Mouse (Mus musculus) forebrain, embryonic 10.5 days (tissue): ENCODE results near the gene Gng2. TPM values are rescaled to one million over a fixed set of nuclear protein-coding genes. Genes with fewer than 3 reads are reported as not detected.
A peak's percentile ranks its signal among the peaks of the same experiment; 100 is the strongest.

Source experiments
- DNase-seq: peaks from one replicate; pipeline ENCODE4 v3.0.0-alpha.2; 2017; ENCODE audit warnings: low spot score; ENCODE audit errors: extremely low spot score
- H3K27ac ChIP-seq: fragments of 300-500 bp; sonication (generic); 2 replicates; pipeline ENCODE4 v1.5.1; 2016; ENCODE audit warnings: mild to moderate bottlenecking
- H3K27me3 ChIP-seq: fragments of 300-500 bp; sonication (generic); 2 replicates; pipeline ENCODE4 v1.6.1; 2016; ENCODE audit warnings: mild to moderate bottlenecking; ENCODE audit not compliant: poor library complexity, severe bottlenecking
- H3K36me3 ChIP-seq: fragments of 300-500 bp; sonication (generic); replicated peaks from 2 replicates; pipeline ENCODE4 v1.6.1; 2016; ENCODE audit warnings: mild to moderate bottlenecking, moderate library complexity
- H3K4me1 ChIP-seq: fragments of 300-500 bp; sonication (generic); 2 replicates; pipeline ENCODE4 v1.6.1; 2016
- H3K4me3 ChIP-seq: fragments of 300-500 bp; sonication (generic); 2 replicates; pipeline ENCODE4 v1.5.1; 2016; ENCODE audit warnings: mild to moderate bottlenecking, moderate library complexity
- H3K9me3 ChIP-seq: fragments of 300-500 bp; sonication (generic); 2 replicates; pipeline ENCODE4 v1.6.1; 2016; ENCODE audit warnings: mild to moderate bottlenecking, moderate library complexity
- WGBS: fragments of 180-500 bp; shearing (Covaris S2); methylation state at CpG from one replicate; pipeline ENCODE4 v1.1.7; 2016; 5-methylcytosine and 5-hydroxymethylcytosine counted together
- polyA plus RNA-seq: library from polyadenylated mRNA; unstranded; fragments of >200 nt; fragmentation: Nextera tagmentation; extraction: Ambion mirVana; gene quantifications from 2 replicates; pipeline ENCODE4 v1.2.1, GENCODE M21; 2016

Gene Gng2
- polyA plus RNA-seq, 1 experiment from 2014 or later = 86.1 TPM

DNA sequence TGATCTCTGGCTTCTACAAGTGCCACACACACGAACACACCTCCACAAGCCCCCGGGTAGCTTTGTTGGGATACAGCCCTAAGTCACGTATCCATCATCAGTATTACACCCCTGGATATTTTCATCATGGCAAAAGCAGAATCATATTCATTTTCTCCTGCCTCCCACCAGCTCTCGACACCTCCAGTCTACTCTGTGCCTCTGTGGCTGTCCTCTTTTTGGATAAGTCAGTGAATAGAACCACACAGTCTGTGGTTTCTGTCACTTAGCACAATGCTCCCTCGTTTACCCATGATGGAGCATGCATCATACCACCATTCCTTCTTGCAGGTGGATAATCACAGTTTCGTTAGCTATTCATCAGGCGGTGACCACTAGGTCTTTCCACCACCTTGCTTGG, 31.2 kb downstream of the Gng2 start:
- no peak for DNase-seq
- peak overlapping the region; percentile 44; the same call in 1 of the 2 replicates for H3K27ac ChIP-seq
- H3K4me3 ChIP-seq = no peak overlapping the region
- peaks cover 44% of the 10 kb centered on the region for H3K36me3 ChIP-seq
- peaks cover 55% of the 10 kb centered on the region for H3K4me1 ChIP-seq
- H3K9me3 ChIP-seq = no peaks in the 10 kb centered on the region
- no peaks in the 10 kb centered on the region for H3K27me3 ChIP-seq
- 82% methylated on average over 7 of the region's 7 CpGs for WGBS

DNA sequence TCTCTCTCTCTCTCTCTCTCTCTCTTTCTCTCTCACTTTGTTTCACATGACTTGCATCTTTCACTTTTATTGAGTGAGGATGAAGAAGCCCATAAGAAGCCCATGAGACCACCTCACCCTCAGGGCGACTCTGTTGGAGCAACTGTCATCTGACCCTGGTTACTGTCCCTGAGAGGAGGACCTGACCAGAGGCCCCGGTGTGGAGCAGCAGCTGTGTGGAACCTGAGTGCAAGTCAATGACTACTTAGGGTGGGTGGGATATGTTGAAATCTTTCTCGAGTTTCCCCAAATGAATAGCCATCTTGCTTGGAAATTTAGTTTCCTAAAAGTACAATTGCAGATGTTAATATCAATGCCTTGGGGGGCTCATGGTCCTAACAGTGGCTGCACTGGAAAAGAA, 34.7 kb downstream of the Gng2 start:
- Histone ChIP-seq H3K9me3 (no peaks in the 10 kb centered on the region), H3K27ac (peak overlapping the region; percentile 82), H3K4me1 (peaks cover 51% of the 10 kb centered on the region), H3K4me3 (no peak overlapping the region; the same call in 1 of the 2 replicates), H3K27me3 (no peaks in the 10 kb centered on the region), H3K36me3 (peaks cover 30% of the 10 kb centered on the region)
- no peak for DNase-seq
- WGBS = 30% methylated on average over 3 of the region's 3 CpGs

DNA sequence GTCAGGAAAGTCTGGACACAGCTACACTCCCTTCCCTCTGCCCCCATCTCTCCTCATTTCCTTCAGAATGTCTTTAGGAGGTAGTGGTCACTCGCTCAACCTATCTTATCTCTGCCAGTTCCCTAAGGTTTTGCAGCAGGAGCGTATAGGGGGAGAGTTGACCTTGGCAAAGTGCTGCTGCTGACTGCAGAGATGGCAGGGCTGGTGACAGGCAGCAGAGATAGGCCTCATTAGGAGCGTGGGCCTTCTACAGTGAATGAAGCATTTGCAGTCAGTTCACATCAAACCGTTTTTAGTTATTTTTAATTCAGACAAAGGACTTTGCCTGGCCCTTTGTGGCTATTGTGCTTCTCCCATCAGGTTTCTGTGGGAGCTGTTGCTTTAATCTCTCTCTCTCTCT, 35.1 kb downstream of the Gng2 start:
- 38% methylated on average over 4 of the region's 4 CpGs for WGBS
- Histone ChIP-seq H3K36me3 (peaks cover 29% of the 10 kb centered on the region), H3K27ac (peak overlapping the region; percentile 82), H3K27me3 (no peaks in the 10 kb centered on the region), H3K4me3 (no peak overlapping the region), H3K9me3 (no peaks in the 10 kb centered on the region), H3K4me1 (peaks cover 51% of the 10 kb centered on the region)
- no peak for DNase-seq

DNA sequence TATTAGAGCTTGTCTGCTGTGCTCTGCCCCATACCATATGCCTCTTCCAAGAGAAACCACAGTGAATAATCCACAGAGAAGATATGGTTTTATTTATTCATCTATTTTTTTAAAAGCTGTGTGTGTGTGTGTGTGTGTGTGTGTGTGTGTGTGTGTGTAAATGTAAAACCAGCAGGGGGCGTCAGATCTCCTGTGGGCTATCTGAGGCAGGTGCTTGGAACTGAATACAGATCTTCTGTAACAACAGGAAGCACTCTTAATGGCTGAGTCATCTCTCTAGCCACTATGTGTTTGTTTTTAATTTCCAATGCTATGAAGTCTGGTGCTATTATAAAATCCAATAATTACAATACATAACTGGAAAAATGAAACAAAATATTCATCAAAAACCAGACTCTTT, 37.4 kb downstream of the Gng2 start:
- DNase-seq = no peak
- Histone ChIP-seq H3K4me3 (no peak overlapping the region), H3K27ac (no peak overlapping the region), H3K27me3 (no peaks in the 10 kb centered on the region), H3K36me3 (peaks cover 30% of the 10 kb centered on the region), H3K9me3 (no peaks in the 10 kb centered on the region), H3K4me1 (peaks cover 32% of the 10 kb centered on the region)
- 92% methylated on average over 1 of the region's 1 CpGs for WGBS

DNA sequence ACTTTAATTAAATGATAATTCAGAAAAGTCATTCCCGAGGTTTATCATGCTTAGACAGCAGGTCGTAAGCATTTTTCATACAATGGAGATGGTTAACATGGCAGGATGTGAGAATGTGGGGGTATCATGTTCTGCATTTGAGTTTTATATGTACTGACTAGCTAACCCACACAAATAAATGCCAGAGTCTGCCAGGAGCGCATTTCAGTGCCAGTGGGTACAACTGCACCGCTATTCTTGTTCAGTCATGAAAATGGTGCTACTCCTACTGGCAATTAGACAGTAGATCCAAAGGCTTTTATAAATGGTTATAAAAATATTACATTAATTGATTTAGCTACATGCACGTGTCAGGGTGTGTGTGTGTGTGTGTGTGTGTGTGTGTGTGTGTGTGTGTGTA, 38.9 kb downstream of the Gng2 start:
- peaks cover 30% of the 10 kb centered on the region for H3K4me1 ChIP-seq
- DNase-seq = no peak
- H3K27ac ChIP-seq = no peak overlapping the region
- WGBS = 91% methylated on average over 5 of the region's 5 CpGs
- H3K9me3 ChIP-seq = no peaks in the 10 kb centered on the region
- no peak overlapping the region for H3K4me3 ChIP-seq
- H3K36me3 ChIP-seq = peaks cover 30% of the 10 kb centered on the region
- no peaks in the 10 kb centered on the region for H3K27me3 ChIP-seq

DNA sequence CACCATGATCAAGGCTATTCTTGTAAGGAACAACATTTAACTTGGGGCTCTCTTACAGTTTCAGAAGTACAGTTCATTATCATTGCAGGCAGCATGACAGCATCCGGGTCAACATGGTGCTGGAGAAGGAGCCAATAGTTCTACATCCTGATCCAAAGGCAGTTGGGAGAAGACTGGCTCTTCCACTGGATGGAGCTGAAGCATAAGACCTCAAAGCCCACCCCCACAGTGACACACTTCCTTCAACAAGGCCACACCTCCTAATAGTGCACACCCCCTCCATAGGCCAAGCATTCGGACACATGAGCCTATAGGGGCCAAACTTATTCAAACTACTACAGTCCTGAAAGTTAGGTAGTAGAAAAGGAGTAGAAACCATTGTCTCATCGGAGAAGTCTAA, 42.3 kb downstream of the Gng2 start:
- 94% methylated on average over 3 of the region's 3 CpGs for WGBS
- Histone ChIP-seq H3K36me3 (peaks cover 52% of the 10 kb centered on the region), H3K27ac (no peak overlapping the region), H3K27me3 (no peaks in the 10 kb centered on the region), H3K4me1 (peaks cover 17% of the 10 kb centered on the region), H3K4me3 (no peak overlapping the region), H3K9me3 (no peaks in the 10 kb centered on the region)
- no peak for DNase-seq

DNA sequence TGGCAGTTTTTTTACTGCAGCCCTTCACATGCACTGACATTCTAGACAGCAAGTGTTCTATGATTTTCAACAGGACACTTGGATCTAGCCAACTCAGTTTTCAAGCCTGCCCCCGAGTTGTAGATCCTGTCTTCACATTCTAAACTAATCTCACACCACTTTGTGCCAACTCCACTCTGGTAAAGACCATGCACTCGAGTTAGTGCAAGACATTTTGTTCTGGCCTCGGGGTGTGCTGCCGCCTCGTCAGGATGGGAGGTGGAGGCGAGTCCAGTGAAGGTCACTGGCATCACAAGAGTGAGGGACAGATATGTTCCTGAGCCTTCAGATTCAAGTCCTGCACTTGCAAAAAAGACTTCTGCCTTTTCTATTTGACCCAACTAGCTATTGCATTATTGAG, 44.1 kb downstream of the Gng2 start:
- 83% methylated on average over 6 of the region's 6 CpGs for WGBS
- no peaks in the 10 kb centered on the region for H3K27me3 ChIP-seq
- peaks cover 62% of the 10 kb centered on the region for H3K36me3 ChIP-seq
- no peaks in the 10 kb centered on the region for H3K9me3 ChIP-seq
- H3K4me1 ChIP-seq = peaks cover 34% of the 10 kb centered on the region
- DNase-seq = no peak
- H3K27ac ChIP-seq = no peak overlapping the region
- H3K4me3 ChIP-seq = no peak overlapping the region

DNA sequence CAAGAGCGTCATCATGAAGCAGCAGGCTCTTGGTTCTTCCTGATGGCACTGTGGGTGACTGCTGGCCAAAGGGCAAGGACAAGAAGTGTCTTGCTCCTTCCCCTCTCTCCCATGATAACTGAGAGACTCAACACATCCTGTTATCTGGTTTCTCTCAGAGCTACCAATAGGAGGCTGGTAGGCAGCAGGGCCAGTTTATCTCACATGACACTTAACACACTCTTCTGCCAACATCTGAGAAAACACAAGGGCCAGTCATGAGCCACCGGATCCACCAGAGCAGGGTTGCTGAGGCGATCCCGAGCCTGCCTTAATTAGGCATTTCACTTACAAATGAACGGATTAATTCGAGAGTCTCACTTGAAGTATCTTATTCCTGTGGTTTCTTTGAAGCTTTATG, 49.5 kb downstream of the Gng2 start:
- no peak overlapping the region for H3K4me3 ChIP-seq
- no peak for DNase-seq
- H3K36me3 ChIP-seq = peaks cover 73% of the 10 kb centered on the region
- H3K27me3 ChIP-seq = no peaks in the 10 kb centered on the region
- peaks cover 10% of the 10 kb centered on the region for H3K9me3 ChIP-seq
- WGBS = 22% methylated on average over 6 of the region's 6 CpGs
- H3K4me1 ChIP-seq = peaks cover 55% of the 10 kb centered on the region
- 0 out of 2 replicates have a peak overlapping the region, but pooled peaks have one; percentile 2 for H3K27ac ChIP-seq

DNA sequence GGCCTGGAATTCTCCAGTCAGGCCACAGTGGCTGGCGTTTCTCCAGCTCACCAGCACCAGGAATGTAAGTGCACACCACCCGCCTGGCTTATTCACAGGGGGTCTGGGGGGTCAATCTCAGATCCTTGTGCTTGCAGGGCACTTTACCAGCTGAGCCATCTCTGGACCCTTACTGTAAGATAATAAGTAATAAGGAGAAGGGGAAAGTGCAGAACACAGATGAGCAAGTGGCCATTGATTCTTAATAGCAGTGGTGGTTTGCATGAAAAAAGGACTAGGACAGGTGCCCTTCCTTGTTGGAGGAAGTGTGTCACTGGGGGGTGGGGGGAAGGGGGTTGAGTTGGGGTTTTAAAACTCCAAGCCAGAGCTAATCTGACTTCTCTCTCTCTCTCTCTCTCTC, 50.3 kb downstream of the Gng2 start:
- Histone ChIP-seq H3K36me3 (peaks cover 72% of the 10 kb centered on the region), H3K4me1 (peaks cover 57% of the 10 kb centered on the region)
- 81% methylated on average over 2 of the region's 2 CpGs for WGBS

DNA sequence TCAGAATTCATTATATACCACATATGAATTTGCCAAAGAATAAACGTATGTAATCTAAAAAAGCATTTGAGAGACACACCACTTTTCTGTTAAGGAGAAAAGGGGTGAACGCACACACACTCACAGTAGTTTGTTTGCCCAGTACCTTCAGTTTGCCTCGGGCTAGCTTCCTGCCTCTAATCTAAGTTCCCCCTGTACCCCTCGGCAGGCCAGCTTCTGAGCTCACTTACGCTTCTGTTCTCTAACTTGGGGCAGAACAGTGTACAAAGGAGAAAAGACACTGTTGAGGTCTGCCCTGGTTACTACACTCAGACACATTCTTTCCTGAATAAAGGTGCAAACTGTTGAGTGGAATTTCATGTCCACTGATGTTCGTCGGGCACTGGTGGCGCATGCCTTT, 51.1 kb downstream of the Gng2 start:
- peaks cover 68% of the 10 kb centered on the region for H3K36me3 ChIP-seq
- peaks cover 66% of the 10 kb centered on the region for H3K4me1 ChIP-seq
- no peak overlapping the region for H3K4me3 ChIP-seq
- peaks cover 10% of the 10 kb centered on the region for H3K9me3 ChIP-seq
- DNase-seq = no peak
- peak overlapping the region; percentile 65 for H3K27ac ChIP-seq
- H3K27me3 ChIP-seq = no peaks in the 10 kb centered on the region
- 74% methylated on average over 8 of the region's 8 CpGs for WGBS

More for the DNA sequence above, 50.3 kb downstream of the Gng2 start:
- DNase-seq = no peak
- peaks cover 10% of the 10 kb centered on the region for H3K9me3 ChIP-seq
- H3K4me3 ChIP-seq = no peak overlapping the region
- H3K27me3 ChIP-seq = no peaks in the 10 kb centered on the region
- H3K27ac ChIP-seq = no peak overlapping the region

DNA sequence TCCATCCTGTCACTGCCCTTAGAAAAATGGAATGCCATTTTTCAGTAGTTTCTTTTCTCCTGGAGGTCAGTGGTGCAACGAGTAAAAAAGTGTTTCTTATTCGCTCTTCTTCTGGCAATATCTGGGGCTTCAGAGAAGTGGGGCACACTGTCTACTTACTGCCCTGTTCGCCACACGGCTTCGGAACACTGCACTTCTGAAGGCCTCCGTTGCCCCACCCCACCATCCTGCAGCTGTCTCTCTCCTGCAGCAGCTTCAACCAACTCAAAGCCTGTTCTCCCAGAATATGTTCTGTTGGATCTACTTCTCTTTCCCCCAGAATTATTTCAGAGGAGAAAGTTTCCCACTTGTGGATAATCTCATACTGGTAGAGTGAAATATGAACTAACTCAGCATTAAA, 52.3 kb downstream of the Gng2 start:
- no peaks in the 10 kb centered on the region for H3K27me3 ChIP-seq
- WGBS = 56% methylated on average over 6 of the region's 6 CpGs
- H3K27ac ChIP-seq = peak overlapping the region; percentile 65
- peaks cover 10% of the 10 kb centered on the region for H3K9me3 ChIP-seq
- H3K4me1 ChIP-seq = peaks cover 75% of the 10 kb centered on the region
- no peak overlapping the region for H3K4me3 ChIP-seq
- no peak for DNase-seq
- peaks cover 56% of the 10 kb centered on the region for H3K36me3 ChIP-seq

DNA sequence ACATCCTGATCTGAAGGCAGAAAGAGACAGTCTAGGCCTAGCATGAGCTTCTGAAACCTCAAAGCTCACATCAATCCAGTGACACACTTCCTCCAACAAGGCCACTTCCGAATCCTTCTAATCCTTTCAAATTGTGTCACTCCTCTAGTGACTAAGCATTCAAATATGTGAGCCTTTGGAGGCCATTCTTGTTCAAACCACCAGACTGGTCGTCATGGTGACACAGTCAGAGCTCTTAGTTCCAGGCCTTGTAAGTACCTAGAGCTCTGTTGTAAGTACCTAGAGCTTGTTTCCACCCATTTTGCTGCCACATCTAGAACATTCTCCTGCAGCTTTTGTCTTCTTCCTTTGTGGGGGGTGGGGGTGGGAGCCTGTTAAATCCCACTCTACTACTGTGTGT, 53.3 kb downstream of the Gng2 start:
- H3K27ac ChIP-seq = no peak overlapping the region

DNA sequence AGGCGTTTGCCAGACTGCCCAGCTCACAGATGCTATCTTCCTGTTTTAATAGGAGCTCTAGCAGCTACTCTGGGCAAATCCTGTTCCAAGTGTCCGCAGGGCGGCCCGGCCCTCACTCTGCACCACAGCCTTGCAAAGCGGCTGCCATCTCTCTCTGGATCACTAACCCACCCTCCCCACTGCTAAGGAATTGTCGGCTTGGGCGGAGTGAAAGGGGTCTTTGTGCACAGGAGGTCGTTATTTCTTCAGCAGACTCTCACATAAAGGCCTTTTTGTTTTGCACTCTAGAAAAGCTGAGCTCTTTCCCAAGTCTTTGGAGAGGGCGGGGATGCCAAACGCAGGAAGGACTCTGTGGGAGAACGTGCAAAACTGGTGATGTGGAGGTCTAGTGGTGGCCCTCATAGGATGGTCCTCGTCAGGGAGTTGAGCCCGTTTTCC, 57.2 kb downstream of the Gng2 start:
- Histone ChIP-seq H3K36me3 (peaks cover 54% of the 10 kb centered on the region), H3K4me1 (peaks cover 54% of the 10 kb centered on the region), H3K4me3 (0 out of 2 replicates have a peak overlapping the region, but pooled peaks have one; percentile 2), H3K27me3 (no peaks in the 10 kb centered on the region), H3K9me3 (peaks cover 10% of the 10 kb centered on the region), H3K27ac (peak overlapping the region; percentile 87)
- DNase-seq = peak; percentile 74
- 8% methylated on average over 13 of the region's 13 CpGs for WGBS

More for the DNA sequence above, 53.3 kb downstream of the Gng2 start:
- H3K36me3 ChIP-seq = peaks cover 54% of the 10 kb centered on the region
- H3K4me1 ChIP-seq = peaks cover 75% of the 10 kb centered on the region
- H3K4me3 ChIP-seq = no peak overlapping the region
- WGBS = 92% methylated on average over 2 of the region's 2 CpGs
- H3K27me3 ChIP-seq = no peaks in the 10 kb centered on the region
- peaks cover 10% of the 10 kb centered on the region for H3K9me3 ChIP-seq
- DNase-seq = no peak

DNA sequence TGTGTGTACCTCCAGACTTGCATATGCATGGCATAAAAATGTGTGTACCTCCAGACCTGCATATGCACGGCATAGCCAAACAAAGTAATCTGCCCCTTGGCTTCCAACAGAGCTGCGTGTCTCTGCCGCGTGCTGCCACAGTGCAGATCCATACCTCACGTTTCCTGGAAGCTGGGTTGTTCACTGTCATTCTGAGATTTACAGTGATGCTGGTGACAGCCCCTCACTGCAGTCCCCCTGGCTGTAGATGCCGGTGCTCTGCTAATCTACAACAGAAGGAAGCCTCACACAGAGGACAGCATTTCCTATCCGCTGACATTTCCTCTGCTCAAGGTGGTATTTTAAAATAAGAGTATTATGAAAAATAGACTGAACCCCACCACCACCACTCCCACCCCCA, 57.6 kb downstream of the Gng2 start:
- Histone ChIP-seq H3K27me3 (no peaks in the 10 kb centered on the region), H3K36me3 (peaks cover 58% of the 10 kb centered on the region), H3K4me1 (peaks cover 49% of the 10 kb centered on the region), H3K27ac (peak overlapping the region; percentile 87), H3K9me3 (peaks cover 10% of the 10 kb centered on the region), H3K4me3 (no peak overlapping the region)
- DNase-seq = no peak
- 58% methylated on average over 7 of the region's 7 CpGs for WGBS
